Mouse (Mus musculus) megakaryocyte, adult 5-6 weeks (primary cell): ENCODE results near the gene Rbl1. TPM values are rescaled to one million over a fixed set of nuclear protein-coding genes. Genes with fewer than 3 reads are reported as not detected.
A peak's percentile ranks its signal among the peaks of the same experiment; 100 is the strongest.

Experiments used
- ATAC-seq: 2 replicates; pipeline ENCODE4 v1.8.0; 2016; ENCODE audit warnings: mild to moderate bottlenecking, inconsistent platforms; ENCODE audit not compliant: poor library complexity, severe bottlenecking
- total RNA-seq, 2 experiments: library from RNA; stranded (forward) in 1 of 2; stranded (reverse) in 1 of 2; fragments of 153-499, 151-499 nt in 1 of 2; fragments of 221-1000, 200-1000 nt in 1 of 2; gene quantifications; 2 replicates each; pipeline versions ENCODE4 v1.2.3 to v1.2.4; 2015 to 2017

Rbl1 gene
- total RNA-seq, 2 experiments from 2014 or later = 88.4 to 94.0 TPM

GRCm38 (mm10) chr2:157134479-157134931 lies 69.8 kb downstream of the Rbl1 start:
- ATAC-seq = peak; percentile 22

- ATAC-seq = peak; percentile 13
Observed at GRCm38 (mm10) chr2:157133769-157134478, 70.4 kb downstream of the Rbl1 start.

- ATAC-seq = no peak
Observed at GRCm38 (mm10) chr2:157132686-157133540, 71.4 kb downstream of the Rbl1 start.

GRCm38 (mm10) chr2:157132086-157132485 lies 72.2 kb downstream of the Rbl1 start:
- no peak for ATAC-seq

GRCm38 (mm10) chr2:157130813-157131514 lies 73.4 kb downstream of the Rbl1 start:
- no peak for ATAC-seq

GRCm38 (mm10) chr2:157129601-157130164 lies 74.7 kb downstream of the Rbl1 start:
- peak; percentile 33 for ATAC-seq

- ATAC-seq = peak; percentile 36; the same call in 1 of the 2 replicates
Observed at GRCm38 (mm10) chr2:157129096-157129495, 75.2 kb downstream of the Rbl1 start.

- ATAC-seq = no peak
Observed at GRCm38 (mm10) chr2:157128072-157128471, 76.3 kb downstream of the Rbl1 start.

GRCm38 (mm10) chr2:157127370-157127769 lies 77.0 kb downstream of the Rbl1 start:
- ATAC-seq = no peak

- ATAC-seq = no peak
Observed at GRCm38 (mm10) chr2:157125246-157125645, 79.1 kb downstream of the Rbl1 start.

GRCm38 (mm10) chr2:157121766-157122165 lies 82.6 kb downstream of the Rbl1 start:
- ATAC-seq = no peak

GRCm38 (mm10) chr2:157119075-157119474 lies 85.3 kb downstream of the Rbl1 start:
- no peak for ATAC-seq

- no peak for ATAC-seq
Observed at GRCm38 (mm10) chr2:157118556-157118955, 85.8 kb downstream of the Rbl1 start.

GRCm38 (mm10) chr2:157116964-157117363 lies 87.4 kb downstream of the Rbl1 start:
- ATAC-seq = peak; percentile 56

- ATAC-seq = peak; percentile 94
Observed at GRCm38 (mm10) chr2:157108236-157108635, 96.1 kb downstream of the Rbl1 start.

GRCm38 (mm10) chr2:157104454-157104853 lies 99.9 kb downstream of the Rbl1 start:
- ATAC-seq = no peak

- no peak for ATAC-seq
Observed at GRCm38 (mm10) chr2:157102256-157102655, 102.1 kb downstream of the Rbl1 start.

- no peak for ATAC-seq
Observed at GRCm38 (mm10) chr2:157101650-157102049, 102.7 kb downstream of the Rbl1 start.

GRCm38 (mm10) chr2:157100319-157100605 lies 104.1 kb downstream of the Rbl1 start:
- no peak for ATAC-seq

- ATAC-seq = no peak
Observed at GRCm38 (mm10) chr2:157099532-157100318, 104.6 kb downstream of the Rbl1 start.
